ENCODE assay signal across 8 mouse cellular contexts in the genomic region with DNA sequence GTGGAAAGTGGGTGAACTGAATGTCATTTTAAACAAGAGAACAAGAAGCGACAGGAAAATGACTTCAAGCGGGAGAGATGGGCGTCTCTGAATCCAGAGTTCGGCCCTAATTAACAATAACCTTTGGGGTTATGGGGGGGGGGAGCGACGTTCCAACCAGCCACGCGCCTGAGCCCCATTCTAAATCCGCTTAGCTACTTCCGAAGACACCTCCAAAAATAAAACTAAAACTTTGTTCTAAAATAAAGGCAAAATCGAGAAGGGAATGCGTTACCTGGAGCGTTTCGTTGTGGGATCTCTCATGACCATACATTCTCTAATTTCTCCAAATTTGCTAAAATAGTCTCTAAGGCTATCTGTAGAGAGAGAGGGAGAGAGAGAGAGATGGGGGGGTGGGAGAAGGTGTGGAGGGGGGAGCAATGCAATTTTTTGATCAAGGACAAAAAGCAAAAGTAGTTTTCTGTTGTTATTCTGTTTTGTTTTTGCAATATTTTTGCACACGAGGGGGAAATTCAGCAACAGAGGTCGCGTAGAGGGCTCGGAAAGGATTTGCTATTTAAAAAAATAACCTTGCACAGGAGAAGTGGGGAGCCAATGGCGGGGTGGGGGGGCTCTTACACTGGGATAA. TPM values are rescaled to one million over a fixed set of nuclear protein-coding genes. Genes with fewer than 3 reads are reported as not detected.
DNase-seq lines count a peak whose midpoint lies in the region; ATAC-seq and TF ChIP-seq lines count a peak whose summit lies in the region.

No protein-coding gene starts in this region.

- peak overlapping the region; percentile 97 for H3K9ac ChIP-seq in lung, embryonic 14.5 days
- H3K9ac ChIP-seq in embryonic facial prominence, embryonic 12.5 days, result peak overlapping the region; percentile 95
- peak overlapping the region; percentile 99 for H3K9ac ChIP-seq in kidney, embryonic 16.5 days (replicated peaks; ENCODE audit: low read length)
- H3K9ac ChIP-seq in neural tube, embryonic 13.5 days, result peak overlapping the region; percentile 99

- H3K27me3 ChIP-seq in lung, embryonic 14.5 days (ENCODE audit: insufficient read depth, low read length), result no peaks in the 10 kb centered on the region
- no peaks in the 10 kb centered on the region for H3K27me3 ChIP-seq in embryonic facial prominence, embryonic 12.5 days
- H3K27me3 ChIP-seq in kidney, embryonic 16.5 days (ENCODE audit: insufficient read depth, low read length), result no peaks in the 10 kb centered on the region
- H3K27me3 ChIP-seq in neural tube, embryonic 13.5 days, result no peaks in the 10 kb centered on the region

- H3K4me2 ChIP-seq in lung, embryonic 14.5 days, result peak overlapping the region; percentile 71
- H3K4me2 ChIP-seq in embryonic facial prominence, embryonic 12.5 days (replicated peaks), result peak overlapping the region; percentile 73
- H3K4me2 ChIP-seq in kidney, embryonic 16.5 days (replicated peaks; ENCODE audit: low read depth, low read length), result peak overlapping the region; percentile 91
- peak overlapping the region; percentile 89 for H3K4me2 ChIP-seq in neural tube, embryonic 13.5 days

- peaks cover 11% of the 10 kb centered on the region for H3K36me3 ChIP-seq in lung, embryonic 14.5 days (ENCODE audit: insufficient read depth)
- H3K36me3 ChIP-seq in embryonic facial prominence, embryonic 12.5 days, result peaks cover 5% of the 10 kb centered on the region
- peaks cover 5% of the 10 kb centered on the region for H3K36me3 ChIP-seq in kidney, embryonic 16.5 days (ENCODE audit: insufficient read depth, low read length)
- H3K36me3 ChIP-seq in neural tube, embryonic 13.5 days, result peaks cover 6% of the 10 kb centered on the region

- H3K4me3 ChIP-seq in lung, embryonic 14.5 days (ENCODE audit: low read depth, low read length), result peak overlapping the region; percentile 90
- peak overlapping the region; percentile 90 for H3K4me3 ChIP-seq in embryonic facial prominence, embryonic 12.5 days
- H3K4me3 ChIP-seq in kidney, embryonic 16.5 days (ENCODE audit: low read length), result peak overlapping the region; percentile 90
- peak overlapping the region; percentile 92 for H3K4me3 ChIP-seq in neural tube, embryonic 13.5 days

- WGBS in lung, embryonic 14.5 days, result under 1% methylated on average over 19 of the region's 19 CpGs
- WGBS in embryonic facial prominence, embryonic 12.5 days, result under 1% methylated on average over 19 of the region's 19 CpGs
- under 1% methylated on average over 19 of the region's 19 CpGs for WGBS in kidney, embryonic 16.5 days
- WGBS in neural tube, embryonic 13.5 days, result 0% methylated on average over 19 of the region's 19 CpGs

- no peak for ATAC-seq in lung, embryonic 14.5 days (ENCODE audit: insufficient read depth)
- no peak for ATAC-seq in embryonic facial prominence, embryonic 12.5 days (ENCODE audit: insufficient number of reproducible peaks, insufficient read depth, low FRiP score, low TSS enrichment)
- no peak for ATAC-seq in kidney, embryonic 16.5 days (ENCODE audit: low FRiP score, low TSS enrichment)
- ATAC-seq in neural tube, embryonic 13.5 days (ENCODE audit: low read depth), result no peak; the same call in 1 of the 2 replicates

- peaks cover 12% of the 10 kb centered on the region for H3K4me1 ChIP-seq in lung, embryonic 14.5 days (ENCODE audit: insufficient read depth)
- peaks cover 41% of the 10 kb centered on the region for H3K4me1 ChIP-seq in embryonic facial prominence, embryonic 12.5 days
- H3K4me1 ChIP-seq in kidney, embryonic 16.5 days (ENCODE audit: insufficient read depth, low read length), result peaks cover 51% of the 10 kb centered on the region
- H3K4me1 ChIP-seq in neural tube, embryonic 13.5 days (replicated peaks), result peaks cover 63% of the 10 kb centered on the region

- no peak for DNase-seq in lung, embryonic 14.5 days
- DNase-seq in lung, postnatal 25 days (ENCODE audit: low spot score), result no peak
- DNase-seq in layer of hippocampus, postnatal 36 days, result no peak
- DNase-seq in spleen, adult 12 weeks (ENCODE audit: low spot score), result no peak
- DNase-seq in Muller cell, postnatal 12 days (ENCODE audit: inconsistent ontology term), result no peak

- no peaks in the 10 kb centered on the region for H3K9me3 ChIP-seq in lung, embryonic 14.5 days (ENCODE audit: low read depth, low read length)
- H3K9me3 ChIP-seq in embryonic facial prominence, embryonic 12.5 days, result no peaks in the 10 kb centered on the region
- H3K9me3 ChIP-seq in kidney, embryonic 16.5 days (ENCODE audit: low read length), result no peaks in the 10 kb centered on the region
- H3K9me3 ChIP-seq in neural tube, embryonic 13.5 days, result no peaks in the 10 kb centered on the region

- H3K27ac ChIP-seq in lung, embryonic 14.5 days (ENCODE audit: low read depth), result peak overlapping the region; percentile 88; the same call in 1 of the 2 replicates
- H3K27ac ChIP-seq in embryonic facial prominence, embryonic 12.5 days, result peak overlapping the region; percentile 92
- H3K27ac ChIP-seq in kidney, embryonic 16.5 days (ENCODE audit: low read length), result peak overlapping the region; percentile 96
- H3K27ac ChIP-seq in neural tube, embryonic 13.5 days (replicated peaks), result peak overlapping the region; percentile 94

- TF ChIP-seq CTCF in lung, embryonic 14.5 days (IDR thresholded peaks at IDR 0.05; ENCODE audit: low read depth), result no peak

RNA-seq across cellular contexts. Expression of gene Msi2, which starts 1.2 kb away (rescaled TPM):
- 12.7 TPM in 2 replicates for polyA plus RNA-seq in lung, embryonic 14.5 days (2014; fragmentation: Nextera tagmentation; extraction: Ambion mirVana)
- 22.0 and 25.8 TPM in 2 replicates for polyA plus RNA-seq in embryonic facial prominence, embryonic 12.5 days (2016; fragmentation: Nextera tagmentation; extraction: Ambion mirVana)
- 24.3 and 30.0 TPM in 2 replicates for polyA plus RNA-seq in kidney, embryonic 16.5 days (2015; fragmentation: Nextera tagmentation; extraction: Ambion mirVana)
- polyA plus RNA-seq in neural tube, embryonic 13.5 days (2015; fragmentation: Nextera tagmentation; extraction: Ambion mirVana), result 20.9 and 21.7 TPM in 2 replicates
- total RNA-seq in layer of hippocampus, postnatal 36 days (2021), result 100 to 1,000 TPM; 105 to 113 TPM
